Mouse (Mus musculus): ENCODE results near the gene Gpc6.

GRCm38 (mm10) chr14:117910323-117910722 is 985.2 kb downstream of the Gpc6 start:
- TF ChIP-seq CTCF (IDR thresholded peaks at IDR 0.05; ENCODE audit: low read depth) (no peak), EP300 (IDR thresholded peaks at IDR 0.05; ENCODE audit: low read depth) (no peak)

Measured in heart, postnatal 0 days (tissue).